Mouse (Mus musculus) gastrocnemius, postnatal 4 days (tissue): ENCODE measurements at regions not wholly inside any gene's neighbourhood (a gene's known extent, or its start where the extent isn't known, plus 50 kb on each side); places are given as distances from the start of the nearest gene placed in this dataset.
"Not testable (repeated sequence)": the region's sequence is repeated elsewhere in the genome, so short reads cannot be mapped to it uniquely, and the experiment has no call there.

ENCODE experiments used
- DNase-seq, 2 experiments: peaks; one replicate each; pipeline ENCODE4 v3.0.0; 2021 to 2022; ENCODE audit warnings: low spot score in 2 of 2, mixed read lengths in 2 of 2

GRCm38 (mm10) chr2:10990043-10990728 lies 181.7 kb upstream of the Prkcq start:
- DNase-seq: no peak

GRCm38 (mm10) chr2:10998798-10999197 lies 173.1 kb upstream of the Prkcq start:
- DNase-seq: no peak

GRCm38 (mm10) chr2:10999217-10999618 lies 172.7 kb upstream of the Prkcq start:
- DNase-seq: no peak

- no peak for DNase-seq
These were observed 166.1 kb upstream of the Prkcq start for GRCm38 (mm10) chr2:11005806-11006205.

- no peak for DNase-seq
These were observed 160.6 kb upstream of the Prkcq start for GRCm38 (mm10) chr2:11011041-11011962.

- no peak for DNase-seq
These were observed 159.5 kb upstream of the Prkcq start for GRCm38 (mm10) chr2:11012312-11012860.

- DNase-seq: no peak
These were observed 158.8 kb upstream of the Prkcq start for GRCm38 (mm10) chr2:11013154-11013553.

GRCm38 (mm10) chr2:11016446-11016845 lies 155.5 kb upstream of the Prkcq start:
- DNase-seq: no peak

GRCm38 (mm10) chr2:11032891-11033290 lies 139.0 kb upstream of the Prkcq start:
- DNase-seq: no peak

GRCm38 (mm10) chr2:11034178-11034577 lies 137.7 kb upstream of the Prkcq start:
- no peak for DNase-seq

GRCm38 (mm10) chr2:11037343-11037742 lies 134.6 kb upstream of the Prkcq start:
- no peak for DNase-seq

GRCm38 (mm10) chr2:11038440-11038839 lies 133.5 kb upstream of the Prkcq start:
- DNase-seq: no peak

- DNase-seq: no peak
These were observed 131.9 kb upstream of the Prkcq start for GRCm38 (mm10) chr2:11040005-11040404.

- DNase-seq: no peak
These were observed 127.1 kb upstream of the Prkcq start for GRCm38 (mm10) chr2:11044727-11045274.

- no peak for DNase-seq
These were observed 120.3 kb upstream of the Prkcq start for GRCm38 (mm10) chr2:11051621-11052020.

GRCm38 (mm10) chr2:11059731-11060425 lies 112.0 kb upstream of the Prkcq start:
- DNase-seq: peak in 1 of 2 experiments; percentile 36

- DNase-seq: no peak
These were observed 104.5 kb upstream of the Prkcq start for GRCm38 (mm10) chr2:11067384-11067783.

- no peak for DNase-seq
These were observed 88.4 kb upstream of the Prkcq start for GRCm38 (mm10) chr2:11083536-11083935.

- DNase-seq: peak in 1 of 2 experiments; percentile 24
These were observed 84.9 kb upstream of the Prkcq start for GRCm38 (mm10) chr2:11086996-11087395.

GRCm38 (mm10) chr2:11099834-11100622 lies 71.9 kb upstream of the Prkcq start:
- DNase-seq: not testable (repeated sequence)
